Mouse (Mus musculus) erythroblast, embryonic 14.5 days (primary cell): Measurements from ENCODE around the gene Fam110a.

Experiments used
- GATA1 ChIP-seq: IDR thresholded peaks from 2 replicates; pipeline ENCODE4 v1.6.1; 2012; ENCODE audit warnings: low read length, inconsistent platforms, mixed read lengths
- TAL1 ChIP-seq: IDR thresholded peaks from 3 replicates; pipeline ENCODE4 v1.6.1; 2012; ENCODE audit warnings: low read length, inconsistent platforms, mixed read lengths

DNA sequence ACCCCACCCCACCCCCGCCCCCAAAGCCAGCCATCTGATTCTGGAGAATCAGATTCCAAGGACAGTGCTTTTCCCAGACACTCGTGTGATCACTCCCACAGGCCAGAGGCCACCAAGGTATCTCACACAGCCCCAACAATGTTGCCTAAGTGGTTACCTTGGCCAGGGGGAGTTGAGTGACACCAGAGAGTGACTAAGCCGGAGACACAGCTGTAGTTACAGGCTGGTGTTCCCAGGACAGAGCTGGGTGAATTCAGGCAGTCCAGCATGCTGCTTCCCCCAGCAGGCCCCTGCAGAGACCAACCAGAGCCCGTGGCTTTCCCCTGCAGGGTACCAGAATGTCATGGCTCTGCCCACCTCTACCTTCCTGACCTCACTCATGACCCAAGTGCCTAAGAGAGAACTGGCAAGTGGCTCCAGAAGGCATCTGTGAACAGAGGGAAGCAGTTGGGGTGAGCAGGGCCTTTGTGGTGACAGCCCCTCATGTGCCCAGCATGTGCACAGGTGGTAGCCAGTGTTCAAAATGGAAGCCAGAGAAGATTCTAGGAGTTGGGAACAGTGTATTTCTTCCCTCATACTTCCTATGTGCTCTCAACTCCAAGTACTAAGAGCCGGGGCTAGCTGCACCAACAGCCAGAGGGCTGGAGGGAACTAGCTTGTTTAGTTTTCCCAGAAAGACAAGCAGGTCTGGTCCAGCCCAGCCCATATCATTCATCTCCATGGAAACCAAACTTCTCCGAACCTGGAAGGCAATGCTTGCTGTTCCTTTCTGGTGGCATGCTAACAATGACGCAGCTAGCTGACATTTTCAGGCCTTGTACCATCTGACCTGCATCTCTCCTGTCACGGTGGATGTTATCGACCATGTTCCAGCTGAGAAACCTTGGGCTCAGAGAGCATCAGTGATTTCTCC is 18.5 kb downstream of the Fam110a start:
- no peak for TF ChIP-seq GATA1
- TF ChIP-seq TAL1 = no peak
